Mouse (Mus musculus) ovary, adult 18-20 months (tissue): ENCODE results near the gene Dlg2.

Experiments used
- DNase-seq: peaks from one replicate; pipeline ENCODE4 v3.0.0; 2022; ENCODE audit warnings: low spot score, mixed read lengths

The Dlg2 gene

GRCm38 (mm10) chr7:92095198-92095597, 1618.7 kb downstream of the Dlg2 start:
- DNase-seq, result no peak

- no peak for DNase-seq
These were observed 1624.4 kb downstream of the Dlg2 start for GRCm38 (mm10) chr7:92100847-92101246.

GRCm38 (mm10) chr7:92102892-92103543, 1626.5 kb downstream of the Dlg2 start:
- DNase-seq, result peak; percentile 3

GRCm38 (mm10) chr7:92105477-92105876, 1629.0 kb downstream of the Dlg2 start:
- no peak for DNase-seq

- no peak for DNase-seq
These were observed 1629.5 kb downstream of the Dlg2 start for GRCm38 (mm10) chr7:92105956-92106355.

- no peak for DNase-seq
These were observed 1636.6 kb downstream of the Dlg2 start for GRCm38 (mm10) chr7:92113065-92113464.

GRCm38 (mm10) chr7:92115237-92115871, 1638.9 kb downstream of the Dlg2 start:
- no peak for DNase-seq

DNA sequence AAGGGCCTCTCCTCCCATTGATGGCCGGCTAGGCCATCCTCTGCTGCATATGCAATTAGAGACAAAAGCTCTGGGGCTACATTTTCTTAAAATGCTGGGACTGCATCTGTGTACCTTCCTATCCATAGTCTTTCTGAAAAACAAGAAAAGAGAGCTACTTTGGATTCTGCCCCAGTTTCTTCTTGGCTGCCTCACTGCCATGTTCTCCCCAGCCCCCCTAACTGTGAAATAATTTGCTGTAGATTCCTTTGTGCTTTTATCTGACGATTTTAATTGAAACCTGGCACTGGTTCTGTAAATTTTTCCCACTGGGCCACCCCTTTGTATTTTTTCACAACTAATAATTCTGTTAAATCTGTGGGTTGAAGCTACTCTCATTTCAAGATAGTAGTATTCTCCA, 1646.8 kb downstream of the Dlg2 start:
- DNase-seq, result no peak

GRCm38 (mm10) chr7:92125886-92126285, 1649.4 kb downstream of the Dlg2 start:
- DNase-seq, result no peak

GRCm38 (mm10) chr7:92134301-92134700, 1657.8 kb downstream of the Dlg2 start:
- DNase-seq, result no peak

DNA sequence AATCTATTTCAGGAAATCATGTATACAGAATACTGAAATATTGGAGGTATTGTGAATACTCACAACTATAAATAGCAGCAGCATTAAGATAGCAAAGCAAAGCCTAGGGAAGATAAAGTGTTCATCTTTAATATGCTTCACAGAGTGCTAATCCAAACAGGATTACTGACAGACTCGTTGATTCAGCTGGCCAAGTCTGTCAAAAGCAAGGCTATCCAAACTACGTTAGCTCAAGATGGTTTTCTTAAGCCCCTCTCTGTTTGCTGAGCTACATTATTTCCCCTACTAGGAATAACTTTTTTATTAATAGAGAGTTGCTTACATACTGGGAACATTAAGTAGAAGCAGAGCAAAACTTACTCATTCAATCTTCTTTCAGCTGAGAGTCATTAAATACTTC, 1659.2 kb downstream of the Dlg2 start:
- DNase-seq, result no peak

GRCm38 (mm10) chr7:92140051-92140817, 1663.8 kb downstream of the Dlg2 start:
- DNase-seq, result no peak

- DNase-seq, result no peak
These were observed 1671.0 kb downstream of the Dlg2 start for GRCm38 (mm10) chr7:92147499-92147898.

DNA sequence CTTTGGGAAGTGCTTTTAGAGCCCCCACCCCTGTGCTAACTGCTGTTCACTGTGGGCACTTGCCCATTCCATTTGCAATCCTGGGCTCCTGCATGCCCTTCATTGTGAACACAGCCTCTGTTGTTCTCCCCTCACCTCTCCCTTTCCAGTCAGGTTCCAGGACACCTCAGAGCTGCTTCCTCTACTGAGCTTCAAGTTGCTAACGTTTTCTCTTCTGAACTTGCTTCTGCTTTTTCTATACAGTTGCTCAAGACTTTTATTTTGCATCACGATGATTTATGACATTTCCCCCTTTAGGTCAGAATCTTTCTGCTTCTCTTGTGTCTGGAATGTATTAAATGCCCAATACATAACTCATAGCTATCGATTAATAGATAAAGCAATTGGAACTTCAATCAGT, 1674.3 kb downstream of the Dlg2 start:
- no peak for DNase-seq

DNA sequence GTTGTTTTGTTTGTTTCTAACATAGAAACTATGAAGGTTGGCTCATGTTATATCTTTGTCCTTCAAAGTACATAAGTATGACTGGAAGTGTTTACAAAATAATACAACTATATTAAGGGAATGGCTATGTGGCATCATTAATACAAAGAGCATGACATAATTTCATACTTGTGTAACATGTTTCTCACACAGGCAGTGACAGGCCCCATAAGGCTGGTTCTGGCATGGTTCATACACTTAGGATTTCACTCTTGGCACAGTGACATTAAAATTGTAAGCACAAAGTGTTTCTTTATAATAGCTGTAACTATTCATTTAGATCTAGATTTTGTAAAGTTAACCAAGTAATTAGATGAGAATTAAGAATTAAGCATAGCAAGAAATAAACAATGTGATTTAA, 1678.1 kb downstream of the Dlg2 start:
- DNase-seq, result no peak

GRCm38 (mm10) chr7:92163150-92163549, 1686.7 kb downstream of the Dlg2 start:
- DNase-seq, result no peak

DNA sequence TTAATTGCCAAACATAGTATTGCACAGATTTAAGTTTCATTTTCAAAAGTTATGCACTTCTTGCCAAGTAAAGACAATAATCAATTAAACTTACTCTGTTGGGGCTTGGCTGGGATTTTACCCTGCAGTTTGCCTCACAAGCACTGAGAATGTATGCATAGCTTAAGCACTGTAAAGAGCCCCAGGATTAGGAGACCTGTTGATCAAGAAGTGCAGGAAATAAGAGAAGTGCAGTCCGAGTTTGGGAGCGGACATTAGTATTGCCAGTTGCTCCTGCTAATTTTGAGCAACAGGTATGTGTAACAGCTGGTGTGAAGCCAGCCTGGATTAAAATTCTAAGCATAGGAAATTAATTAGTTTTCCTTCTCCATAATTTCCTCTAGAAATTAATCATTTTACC, 1687.8 kb downstream of the Dlg2 start:
- no peak for DNase-seq

DNA sequence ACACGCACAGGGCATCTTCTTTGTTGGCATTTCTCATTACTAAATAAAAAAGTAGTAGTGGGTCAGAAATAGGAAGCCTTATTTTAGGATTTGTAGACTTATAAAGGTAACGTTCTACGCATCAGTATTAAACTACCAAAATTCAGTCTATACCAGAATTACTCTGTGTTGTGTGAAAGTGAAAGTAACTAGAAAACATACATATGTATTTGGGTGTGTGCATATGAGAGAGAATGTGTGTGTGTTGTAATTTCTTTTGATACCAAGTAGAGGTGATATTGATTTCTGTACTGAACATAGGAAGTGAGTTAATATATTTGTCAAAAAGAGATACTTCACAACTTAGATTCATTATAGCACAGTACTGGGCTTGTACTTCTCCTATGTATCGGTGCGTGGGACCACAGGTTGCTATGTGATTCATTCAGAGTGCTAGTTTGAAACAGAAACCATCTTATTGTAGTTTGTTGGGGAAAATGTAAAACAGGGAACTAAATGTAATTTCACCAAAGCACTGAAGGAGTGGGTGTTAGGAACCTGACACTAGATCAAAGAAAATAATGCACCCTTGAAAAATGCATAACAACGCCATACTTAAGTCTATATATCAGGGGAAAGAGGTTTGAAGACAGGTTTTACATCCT, 1688.5 kb downstream of the Dlg2 start:
- DNase-seq, result no peak

DNA sequence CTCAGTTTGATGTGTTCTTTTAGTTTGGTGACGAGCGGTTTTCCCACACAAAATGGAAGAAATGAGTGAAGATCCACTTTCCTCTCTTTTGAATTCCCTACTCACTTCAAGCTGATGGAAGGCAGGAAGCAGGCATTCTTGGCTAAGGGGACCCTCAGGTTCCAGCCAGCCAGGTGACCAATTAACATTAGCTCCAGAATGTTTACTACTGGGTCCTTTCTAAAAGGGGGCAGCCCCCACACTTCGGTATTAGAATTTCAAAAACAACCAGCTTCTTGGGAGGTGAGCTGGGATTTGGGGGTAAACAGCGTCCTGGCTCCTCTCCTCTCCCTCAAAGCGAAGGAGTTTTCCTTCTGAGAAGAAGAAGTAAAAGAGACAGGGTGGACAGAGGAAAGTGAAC, 1703.6 kb downstream of the Dlg2 start:
- no peak for DNase-seq

- DNase-seq, result peak; percentile 4
These were observed 1704.4 kb downstream of the Dlg2 start for GRCm38 (mm10) chr7:92180591-92181587.

GRCm38 (mm10) chr7:92181959-92182612, 1705.6 kb downstream of the Dlg2 start:
- DNase-seq, result no peak
